In genomic region chrX:135963130-135963529, GRCm38 (mm10) we compare ENCODE assay signal across 14 mouse cellular contexts. TPM values are rescaled to one million over a fixed set of nuclear protein-coding genes. Genes with fewer than 3 reads are reported as not detected.
DNase-seq lines count a peak whose midpoint lies in the region; ATAC-seq and TF ChIP-seq lines count a peak whose summit lies in the region.
"Had no signal": no experiment of that assay in that cellular context is flagged by ENCODE, and none has a peak within 500 bp of the region (broad histone marks: within the 10 kb centered on the region; RNA-seq: fewer than 3 reads in every experiment).

No protein-coding gene starts in this region.

- H3K4me3 ChIP-seq in hindbrain, embryonic 13.5 days: no peak overlapping the region
- no peak overlapping the region for H3K4me3 ChIP-seq in midbrain, embryonic 15.5 days
- no peak overlapping the region for H3K4me3 ChIP-seq in heart, adult 2 months
- H3K4me3 ChIP-seq: heart, embryonic 12.5 days; left cerebral cortex, adult 2 months; liver, embryonic 13.5 days had no signal

- no peaks in the 10 kb centered on the region for H3K79me2 ChIP-seq in heart, adult 2 months (replicated peaks; ENCODE audit: control insufficient read depth, insufficient read depth, low read length)

- no peak for TF ChIP-seq CTCF in heart, adult 2 months (IDR thresholded peaks at IDR 0.05)

- peak overlapping the region; percentile 10; the same call in 1 of the 2 replicates for H3K4me2 ChIP-seq in hindbrain, embryonic 13.5 days
- H3K4me2 ChIP-seq in midbrain, embryonic 15.5 days: peak overlapping the region; percentile 16; the same call in 1 of the 2 replicates
- H3K4me2 ChIP-seq: heart, embryonic 12.5 days; liver, embryonic 13.5 days had no signal

- WGBS in hindbrain, embryonic 13.5 days: 17% methylated on average over 6 of the region's 6 CpGs
- WGBS in midbrain, embryonic 15.5 days: 28% methylated on average over 6 of the region's 6 CpGs
- WGBS in heart, adult 2 months: 68% methylated on average over 6 of the region's 6 CpGs

- no peak for TF ChIP-seq POLR2A in heart, adult 2 months (IDR thresholded peaks at IDR 0.05; ENCODE audit: insufficient read depth, low read depth, low read length)

- H3K9ac ChIP-seq in hindbrain, embryonic 13.5 days: no peak overlapping the region
- no peak overlapping the region for H3K9ac ChIP-seq in midbrain, embryonic 15.5 days
- H3K9ac ChIP-seq in heart, adult 2 months (ENCODE audit: low read depth, low read length): no peak overlapping the region
- H3K9ac ChIP-seq: heart, embryonic 12.5 days; liver, embryonic 13.5 days had no signal

- H3K36me3 ChIP-seq in hindbrain, embryonic 13.5 days: no peaks in the 10 kb centered on the region
- H3K36me3 ChIP-seq in midbrain, embryonic 15.5 days (replicated peaks): no peaks in the 10 kb centered on the region
- no peaks in the 10 kb centered on the region for H3K36me3 ChIP-seq in heart, adult 2 months (ENCODE audit: control insufficient read depth, insufficient read depth, low read length)
- H3K36me3 ChIP-seq: heart, embryonic 12.5 days; liver, embryonic 13.5 days had no signal

- no peak for TF ChIP-seq EP300 in heart, adult 2 months (IDR thresholded peaks at IDR 0.05; ENCODE audit: insufficient read depth, low read depth, low read length)

- H3K9me3 ChIP-seq in hindbrain, embryonic 13.5 days: no peaks in the 10 kb centered on the region
- H3K9me3 ChIP-seq in midbrain, embryonic 15.5 days: no peaks in the 10 kb centered on the region
- H3K9me3 ChIP-seq: heart, embryonic 12.5 days; liver, embryonic 13.5 days had no signal

- H3K27me3 ChIP-seq in hindbrain, embryonic 13.5 days: no peaks in the 10 kb centered on the region
- no peaks in the 10 kb centered on the region for H3K27me3 ChIP-seq in midbrain, embryonic 15.5 days (replicated peaks)
- no peaks in the 10 kb centered on the region for H3K27me3 ChIP-seq in heart, adult 2 months (ENCODE audit: control insufficient read depth, insufficient read depth, low read length)
- H3K27me3 ChIP-seq: heart, embryonic 12.5 days; liver, embryonic 13.5 days had no signal

- peaks cover 8% of the 10 kb centered on the region; the same call in 1 of the 2 replicates for H3K4me1 ChIP-seq in hindbrain, embryonic 13.5 days (replicated peaks)
- H3K4me1 ChIP-seq in midbrain, embryonic 15.5 days: peaks cover 7% of the 10 kb centered on the region
- H3K4me1 ChIP-seq in heart, adult 2 months (ENCODE audit: control insufficient read depth, insufficient read depth, low read length): no peaks in the 10 kb centered on the region; the same call in 1 of the 2 replicates
- H3K4me1 ChIP-seq: heart, embryonic 12.5 days; liver, embryonic 13.5 days had no signal

- peak; percentile 12 for ATAC-seq in CD4-positive, CD25-positive, alpha-beta regulatory T cell, adult 4 months
- ATAC-seq in hindbrain, embryonic 13.5 days (ENCODE audit: low FRiP score): peak; percentile 79
- ATAC-seq in midbrain, embryonic 15.5 days (replicated peaks): peak; percentile 86

- peak; percentile 41 for DNase-seq in ZHBTc4 (ENCODE audit: low read depth, low spot score)
- DNase-seq in embryo, embryonic 9.5 days (ENCODE audit: extremely low spot score): no peak
- DNase-seq in heart, adult 2 months: no peak
- DNase-seq in gastrocnemius, postnatal 4 days (ENCODE audit: low spot score in 2 of 2): no peak
- DNase-seq: adrenal gland, adult 2 months; cerebellum, adult 11-12 months; gastrocnemius, postnatal 25 days; liver, embryonic 13.5 days had no signal

- H3K27ac ChIP-seq in hindbrain, embryonic 13.5 days: peak overlapping the region; percentile 66
- peak overlapping the region; percentile 77 for H3K27ac ChIP-seq in midbrain, embryonic 15.5 days
- H3K27ac ChIP-seq in heart, adult 2 months: no peak overlapping the region
- H3K27ac ChIP-seq: left cerebral cortex, adult 2 months; liver, embryonic 13.5 days had no signal

- intact Hi-C loops in heart, adult 2 months (cut with DNase I): loop anchor here (1.0 kb wide), 1 partner anchor 158 kb away; no protein-coding TSS in a partner anchor

RNA-seq across cellular contexts. Expression of gene Arxes2, which starts 30.5 kb away (rescaled TPM):
- polyA plus RNA-seq in CD4-positive, CD25-positive, alpha-beta regulatory T cell, adult 4 months (2017; shearing (Covaris generic)): 1 to 10 TPM; 4.2 to 5.2 TPM
- polyA plus RNA-seq in hindbrain, embryonic 13.5 days (2015; fragmentation: Nextera tagmentation; extraction: Ambion mirVana): 228 and 234 TPM in 2 replicates
- 299 and 305 TPM in 2 replicates for polyA plus RNA-seq in midbrain, embryonic 15.5 days (2015; fragmentation: Nextera tagmentation; extraction: Ambion mirVana)
- 1 to 10 TPM; 1.4 to 1.6 TPM for total RNA-seq in heart, adult 2 months (2021)
- 3.1 and 3.2 TPM in 2 replicates for polyA plus RNA-seq in heart, adult 2 months (2012; rRNA removed)
- 1 to 10 TPM; 7.7 to 8.8 TPM for total RNA-seq in gastrocnemius, postnatal 4 days (2021)
- total RNA-seq: neutrophil, adult 5-6 weeks had no signal

Comparison
In these comparisons a context has a peak if more than half of its experiments do, and no peak if none do; other contexts are left out.
1. ATAC-seq: peak in every context shown above with its lines; median percentile 86 in midbrain, embryonic 15.5 days; 79 in hindbrain, embryonic 13.5 days; 12 in CD4-positive, CD25-positive, alpha-beta regulatory T cell, adult 4 months.
2. RNA of gene Arxes2, which starts 30.5 kb away (polyA plus RNA-seq): 299 to 305 TPM in midbrain, embryonic 15.5 days and 228 to 234 TPM in hindbrain, embryonic 13.5 days; 4.2 to 5.2 TPM in CD4-positive, CD25-positive, alpha-beta regulatory T cell, adult 4 months and 3.1 to 3.2 TPM in heart, adult 2 months; every median in the first group is over 10 times any median in the second.